Mouse (Mus musculus) G1E-ER4 (cell line): ENCODE measurements around the gene Lnx2. TPM values are rescaled to one million over a fixed set of nuclear protein-coding genes. Genes with fewer than 3 reads are reported as not detected.

ENCODE experiments used
- GATA1 ChIP-seq: IDR thresholded peaks from one replicate; pipeline ENCODE4 v1.8.0; 2012; ENCODE audit warnings: low read length, inconsistent platforms
- polyA plus RNA-seq: library from polyadenylated mRNA; stranded (reverse); fragments of >175 nt; gene quantifications from 2 replicates; pipeline ENCODE4 v1.2.3, GENCODE M21; 2012

Lnx2 gene
- polyA plus RNA-seq, 1 experiment: 14.1 TPM

GRCm38 (mm10) chr5:147089836-147090235 is 13.4 kb upstream of the Lnx2 start:
- no peak for TF ChIP-seq GATA1

GRCm38 (mm10) chr5:147086816-147087215 is 10.4 kb upstream of the Lnx2 start:
- no peak for TF ChIP-seq GATA1

- TF ChIP-seq GATA1: no peak
Measured at GRCm38 (mm10) chr5:147085201-147085894, 9.0 kb upstream of the Lnx2 start.

- TF ChIP-seq GATA1: no peak
Measured at GRCm38 (mm10) chr5:147078110-147078900, 1.9 kb upstream of the Lnx2 start.

GRCm38 (mm10) chr5:147077305-147078034 is 1.1 kb upstream of the Lnx2 start:
- TF ChIP-seq GATA1: no peak

GRCm38 (mm10) chr5:147076799-147077165 is 396 bp upstream of the Lnx2 start, which contains the start of gene Polr1d:
Gene Polr1d, plus strand, starts transcription at chr5:147077050.
- no peak for TF ChIP-seq GATA1

- TF ChIP-seq GATA1: no peak
Measured at GRCm38 (mm10) chr5:147075103-147076025, 1.0 kb downstream of the Lnx2 start.

GRCm38 (mm10) chr5:147073805-147074204 is 2.6 kb downstream of the Lnx2 start:
- no peak for TF ChIP-seq GATA1

- no peak for TF ChIP-seq GATA1
Measured at GRCm38 (mm10) chr5:147071886-147072285, 4.5 kb downstream of the Lnx2 start.

- TF ChIP-seq GATA1: no peak
Measured at GRCm38 (mm10) chr5:147070791-147071516, 5.4 kb downstream of the Lnx2 start.

GRCm38 (mm10) chr5:147068876-147069275 is 7.5 kb downstream of the Lnx2 start:
- TF ChIP-seq GATA1: no peak

GRCm38 (mm10) chr5:147066965-147067364 is 9.4 kb downstream of the Lnx2 start:
- TF ChIP-seq GATA1: no peak

- TF ChIP-seq GATA1: no peak
Measured at GRCm38 (mm10) chr5:147066129-147066528, 10.3 kb downstream of the Lnx2 start.

GRCm38 (mm10) chr5:147063215-147063661 is 13.1 kb downstream of the Lnx2 start:
- TF ChIP-seq GATA1: no peak
